Mouse (Mus musculus): ENCODE results near the gene Snx12. TPM values are rescaled to one million over a fixed set of nuclear protein-coding genes. Genes with fewer than 3 reads are reported as not detected.

Gene Snx12
- polyA plus RNA-seq (2015; fragmentation: Nextera tagmentation; extraction: Ambion mirVana), result 42.9 and 48.8 TPM in 2 replicates

DNA sequence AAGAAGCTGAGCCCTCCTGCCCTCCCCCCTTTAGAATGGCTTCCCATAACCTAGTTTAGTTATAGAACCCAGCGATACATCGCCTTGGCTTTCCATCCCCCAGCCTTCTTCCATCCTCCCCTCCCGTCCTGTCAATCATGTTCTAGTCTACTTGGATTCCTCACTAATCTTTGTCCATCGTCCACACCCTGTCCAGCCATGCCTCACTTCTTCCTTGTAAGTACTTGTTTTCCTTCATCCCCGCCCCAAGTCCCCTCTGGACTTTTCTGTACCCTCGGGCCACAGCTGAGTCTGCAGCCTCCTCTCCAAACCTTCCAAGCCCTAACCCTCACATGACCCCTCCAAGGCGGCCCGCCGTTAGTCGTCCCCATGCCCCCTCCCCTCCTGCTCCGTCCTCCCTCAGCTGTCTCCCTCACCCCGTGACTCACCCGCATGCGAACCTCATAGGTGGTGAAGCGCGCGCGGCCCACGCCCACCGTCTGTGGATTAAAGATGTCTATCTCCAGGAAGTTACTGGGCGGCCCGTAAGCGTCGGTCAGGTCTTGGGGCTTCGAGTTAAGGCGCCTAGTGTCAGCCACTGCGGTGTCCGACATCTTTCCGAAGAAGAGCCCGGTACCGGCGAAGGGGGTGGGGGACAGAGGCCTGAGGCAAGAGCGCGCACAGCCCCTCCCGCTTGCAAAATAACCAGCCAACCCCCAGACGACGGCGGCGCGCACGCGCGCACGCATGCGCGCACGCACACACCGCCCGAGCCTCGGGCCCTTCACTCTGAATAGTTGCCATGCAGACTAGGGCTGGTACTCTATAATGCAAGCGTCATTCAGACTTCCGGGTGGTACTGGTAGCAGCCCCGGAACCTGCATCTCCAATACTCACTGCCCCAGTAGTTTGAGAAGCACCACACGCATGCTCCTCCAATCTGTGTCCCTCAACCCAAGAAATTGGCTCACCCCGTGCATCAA lies at the start of gene Snx12:
Snx12 (minus strand) TSS at position 730 of the 962 bp plus-strand sequence.
- Histone ChIP-seq H3K36me3 (no peaks in the 10 kb centered on the region), H3K27ac (replicated peaks) (peak within 1 kb of the TSS; percentile 78), H3K9ac (replicated peaks) (peak within 1 kb of the TSS; percentile 54), H3K4me3 (peak within 1 kb of the TSS; percentile 59), H3K27me3 (no peaks in the 10 kb centered on the region), H3K9me3 (no peaks in the 10 kb centered on the region), H3K4me2 (replicated peaks) (peak within 1 kb of the TSS; percentile 44), H3K4me1 (peaks cover 9% of the 10 kb centered on the region; the same call in 1 of the 2 replicates)
- peak; percentile 98 for ATAC-seq (replicated peaks)
- WGBS, result 13% methylated on average over 53 of the region's 55 CpGs

GRCm38 (mm10) chrX:101268755-101269124 lies 46.4 kb upstream of the Snx12 start, which contains the start of gene Gm20489:
TSS of gene Gm20489 (minus strand) at chrX:101269023.
- Histone ChIP-seq H3K36me3 (no peaks in the 10 kb centered on the region), H3K9ac (replicated peaks) (no peak within 1 kb of the TSS), H3K4me1 (0 out of 2 replicates have a peak, but pooled peaks cover 2% of the 10 kb centered on the region), H3K27me3 (no peaks in the 10 kb centered on the region), H3K4me3 (no peak within 1 kb of the TSS), H3K9me3 (no peaks in the 10 kb centered on the region), H3K27ac (replicated peaks) (no peak within 1 kb of the TSS), H3K4me2 (replicated peaks) (no peak within 1 kb of the TSS)
- ATAC-seq (replicated peaks), result no peak
- 56% methylated on average over 3 of the region's 3 CpGs for WGBS

- Histone ChIP-seq H3K36me3 (no peaks in the 10 kb centered on the region), H3K4me2 (replicated peaks) (no peak within 1 kb of the TSS), H3K9me3 (no peaks in the 10 kb centered on the region), H3K9ac (replicated peaks) (no peak within 1 kb of the TSS), H3K27ac (replicated peaks) (no peak within 1 kb of the TSS), H3K27me3 (no peaks in the 10 kb centered on the region), H3K4me3 (no peak within 1 kb of the TSS), H3K4me1 (no peaks in the 10 kb centered on the region)
- ATAC-seq (replicated peaks), result no peak
- WGBS, result 79% methylated on average over 5 of the region's 5 CpGs
Observed at GRCm38 (mm10) chrX:101268025-101268754, 45.8 kb upstream of the Snx12 start, which contains the start of gene Il2rg. TSS of gene Il2rg (minus strand) at chrX:101268255.

GRCm38 (mm10) chrX:101266631-101267030 lies 44.3 kb upstream of the Snx12 start:
- Histone ChIP-seq H3K27ac (replicated peaks) (no peak overlapping the region), H3K27me3 (no peaks in the 10 kb centered on the region), H3K4me2 (replicated peaks) (no peak overlapping the region), H3K36me3 (no peaks in the 10 kb centered on the region), H3K9ac (replicated peaks) (no peak overlapping the region), H3K9me3 (no peaks in the 10 kb centered on the region), H3K4me3 (no peak overlapping the region), H3K4me1 (no peaks in the 10 kb centered on the region)
- no peak for ATAC-seq (replicated peaks)
- 94% methylated on average over 6 of the region's 6 CpGs for WGBS

DNA sequence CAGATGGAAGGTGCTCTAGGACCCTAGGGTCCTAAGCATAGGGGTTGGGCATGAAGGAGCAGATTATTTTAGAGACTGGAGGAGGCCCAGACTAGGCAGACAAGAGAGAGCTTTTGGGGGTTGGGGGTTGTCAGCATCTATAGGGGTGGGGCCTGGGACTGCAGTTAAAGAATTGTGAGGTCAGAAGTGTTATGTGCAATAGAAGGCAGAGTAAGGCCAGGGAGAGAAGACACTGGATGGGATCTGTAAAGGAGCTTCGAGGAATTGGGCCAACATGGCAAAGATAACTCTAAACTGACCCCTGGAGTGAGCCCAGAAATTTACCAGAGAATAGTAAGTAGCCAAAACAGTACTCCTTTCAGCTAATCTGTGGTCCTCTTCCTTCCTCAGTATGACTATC lies 41.5 kb upstream of the Snx12 start, which contains the start of gene Gm614:
Gm614 (minus strand) TSS at position 101 of the 400 bp plus-strand sequence.
- Histone ChIP-seq H3K9ac (replicated peaks) (no peak within 1 kb of the TSS), H3K36me3 (no peaks in the 10 kb centered on the region), H3K27ac (replicated peaks) (no peak within 1 kb of the TSS), H3K4me3 (no peak within 1 kb of the TSS), H3K4me1 (peaks cover 10% of the 10 kb centered on the region; the same call in 1 of the 2 replicates), H3K27me3 (no peaks in the 10 kb centered on the region), H3K4me2 (replicated peaks) (no peak within 1 kb of the TSS), H3K9me3 (no peaks in the 10 kb centered on the region)
- 89% methylated on average over 1 of the region's 1 CpGs for WGBS
- ATAC-seq (replicated peaks), result no peak

DNA sequence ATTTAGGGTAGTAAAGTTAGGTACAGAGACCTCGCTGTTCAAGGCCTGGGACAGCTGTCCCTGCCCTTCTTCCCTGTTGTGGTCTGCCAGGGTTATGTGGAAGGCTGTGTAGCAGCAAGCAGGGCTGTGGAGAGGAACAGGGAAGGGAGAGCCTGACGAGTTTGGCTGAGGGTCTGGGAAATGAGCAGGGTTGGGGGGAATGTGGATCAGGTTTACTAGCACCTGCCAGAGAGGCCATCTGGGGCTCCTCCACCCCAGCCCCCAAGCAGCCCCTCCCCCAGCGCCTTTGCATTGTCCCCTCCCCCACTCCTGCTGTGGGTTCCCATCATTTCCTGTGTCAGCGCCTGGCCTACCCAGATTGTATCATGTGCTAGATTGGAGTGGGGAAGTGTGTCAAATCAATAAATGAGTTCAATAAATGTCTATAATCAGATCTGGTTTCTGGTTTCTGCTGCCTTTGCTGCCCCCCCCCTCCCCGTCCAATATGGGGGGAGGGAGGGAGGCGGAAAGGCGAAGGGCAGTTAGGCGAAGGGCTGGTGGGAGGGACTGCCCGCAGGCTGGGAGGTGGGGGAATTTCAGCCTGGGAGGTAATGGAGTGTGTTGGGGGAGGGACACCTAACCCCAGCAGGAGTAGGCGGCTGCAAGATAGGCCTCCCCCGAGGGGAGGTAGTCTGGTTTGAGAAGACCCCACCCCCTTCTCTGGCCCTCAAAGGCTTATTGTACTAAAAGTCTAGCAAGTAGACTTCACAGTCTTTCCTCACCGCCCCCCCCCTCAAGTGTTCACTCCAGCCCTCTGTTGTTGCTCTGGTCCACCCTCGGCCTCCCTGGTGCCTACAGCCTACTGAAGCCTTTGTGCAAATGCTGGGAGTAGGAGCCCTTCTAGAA lies 38.3 kb upstream of the Snx12 start:
- Histone ChIP-seq H3K4me1 (peaks cover 10% of the 10 kb centered on the region; the same call in 1 of the 2 replicates), H3K4me2 (replicated peaks) (no peak overlapping the region), H3K9me3 (no peaks in the 10 kb centered on the region), H3K4me3 (no peak overlapping the region), H3K27ac (replicated peaks) (peak overlapping the region; percentile 17; the same call in 1 of the 2 replicates), H3K27me3 (no peaks in the 10 kb centered on the region), H3K9ac (replicated peaks) (no peak overlapping the region), H3K36me3 (no peaks in the 10 kb centered on the region)
- peak; percentile 46 for ATAC-seq (replicated peaks)
- WGBS, result 34% methylated on average over 12 of the region's 13 CpGs

GRCm38 (mm10) chrX:101256603-101257002 lies 34.2 kb upstream of the Snx12 start:
- 86% methylated on average over 13 of the region's 13 CpGs for WGBS
- Histone ChIP-seq H3K36me3 (no peaks in the 10 kb centered on the region), H3K9me3 (no peaks in the 10 kb centered on the region), H3K4me1 (peaks cover 10% of the 10 kb centered on the region), H3K27me3 (no peaks in the 10 kb centered on the region), H3K4me3 (no peak overlapping the region), H3K9ac (replicated peaks) (no peak overlapping the region), H3K4me2 (replicated peaks) (no peak overlapping the region), H3K27ac (replicated peaks) (no peak overlapping the region)
- no peak for ATAC-seq (replicated peaks)

DNA sequence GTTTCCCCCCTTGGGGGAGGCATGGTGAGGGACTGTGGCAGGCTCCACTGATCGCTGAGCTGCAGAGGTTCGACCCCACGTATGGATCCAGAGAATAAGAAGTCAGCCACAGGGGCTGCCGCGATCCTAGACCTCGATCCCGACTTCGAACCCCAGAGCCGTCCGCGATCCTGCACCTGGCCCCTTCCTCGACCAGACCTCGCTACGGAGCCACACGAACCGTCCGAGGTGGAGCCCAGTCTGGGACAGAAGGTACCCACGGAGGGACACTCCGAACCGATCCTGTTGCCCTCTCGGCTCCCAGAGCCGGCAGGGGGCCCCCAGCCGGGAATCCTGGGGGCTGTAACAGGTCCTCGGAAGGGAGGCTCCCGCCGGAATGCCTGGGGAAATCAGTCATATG lies 32.4 kb upstream of the Snx12 start:
- H3K4me1 ChIP-seq, result no peaks in the 10 kb centered on the region; the same call in 1 of the 2 replicates
- peak overlapping the region; percentile 56 for H3K4me3 ChIP-seq
- no peaks in the 10 kb centered on the region for H3K27me3 ChIP-seq
- peak; percentile 50 for ATAC-seq (replicated peaks)
- H3K27ac ChIP-seq (replicated peaks), result no peak overlapping the region
- H3K9me3 ChIP-seq, result no peaks in the 10 kb centered on the region
- WGBS, result 22% methylated on average over 26 of the region's 26 CpGs
- H3K4me2 ChIP-seq (replicated peaks), result peak overlapping the region; percentile 79
- H3K36me3 ChIP-seq, result no peaks in the 10 kb centered on the region
- H3K9ac ChIP-seq (replicated peaks), result peak overlapping the region; percentile 36

DNA sequence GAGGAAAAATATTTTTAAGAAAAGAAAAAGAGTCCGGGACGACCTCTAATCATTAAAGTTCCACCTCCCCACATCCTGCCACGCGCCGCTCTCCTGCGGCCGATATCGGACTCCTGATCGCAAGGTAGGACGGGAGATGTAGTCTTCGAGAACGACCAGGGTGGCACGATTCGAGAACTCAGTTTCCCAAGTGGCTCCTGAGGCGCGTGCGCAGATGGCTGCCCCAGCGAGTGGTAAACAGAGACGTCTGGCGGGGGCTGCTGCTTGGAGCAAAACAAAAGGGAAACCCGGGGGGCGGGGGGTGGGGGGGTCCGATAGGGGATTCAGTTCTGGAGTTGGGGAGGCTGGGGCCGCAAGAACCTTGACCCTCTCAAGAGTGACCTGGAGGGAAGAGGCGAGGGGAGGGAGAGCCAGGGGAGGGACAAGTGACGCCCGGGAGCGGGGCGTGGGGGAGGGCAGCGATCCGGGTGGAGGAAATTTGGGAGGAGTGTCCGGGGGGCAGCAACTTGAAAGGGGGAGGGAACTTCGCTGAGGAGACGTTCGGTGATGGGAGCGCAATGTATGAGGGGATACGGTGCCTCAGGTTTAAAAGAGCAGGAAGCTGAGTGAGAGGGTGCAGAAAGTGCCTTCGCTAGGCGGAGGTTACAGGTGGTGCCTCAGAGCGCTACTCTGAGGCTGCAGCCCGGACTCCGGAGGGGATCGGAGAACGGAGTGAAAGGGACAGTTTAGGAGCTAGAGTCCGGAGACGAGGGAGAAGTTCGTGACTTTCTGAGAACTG lies 31.8 kb upstream of the Snx12 start, which contains the start of gene Foxo4:
Foxo4 (plus strand) TSS at position 577 of the 778 bp plus-strand sequence.
- Histone ChIP-seq H3K4me1 (no peaks in the 10 kb centered on the region; the same call in 1 of the 2 replicates), H3K36me3 (no peaks in the 10 kb centered on the region), H3K9me3 (no peaks in the 10 kb centered on the region), H3K27me3 (no peaks in the 10 kb centered on the region), H3K27ac (replicated peaks) (no peak within 1 kb of the TSS), H3K4me2 (replicated peaks) (peak within 1 kb of the TSS; percentile 79), H3K4me3 (peak within 1 kb of the TSS; percentile 56), H3K9ac (replicated peaks) (peak within 1 kb of the TSS; percentile 36)
- WGBS, result 23% methylated on average over 47 of the region's 47 CpGs
- peak; percentile 97 for ATAC-seq (replicated peaks)

DNA sequence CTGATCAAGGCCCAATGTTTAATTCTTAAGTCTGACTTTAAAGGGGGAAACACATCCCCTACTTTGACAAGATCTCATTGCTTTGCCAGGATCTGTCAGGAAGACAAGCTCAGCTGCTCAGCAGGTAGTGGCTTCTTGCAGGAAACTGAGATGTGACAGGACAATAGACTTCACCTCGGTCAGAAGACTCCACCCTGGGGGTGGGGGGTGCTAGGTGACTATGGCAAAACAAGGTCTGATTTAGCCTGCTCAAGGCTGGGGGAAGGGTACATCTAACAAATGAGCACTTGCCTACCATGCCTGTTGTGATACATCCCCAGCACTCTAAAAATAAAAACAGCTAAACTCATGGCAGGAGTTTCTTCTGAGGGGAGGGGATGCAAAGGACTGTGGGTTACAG lies 22.6 kb upstream of the Snx12 start:
- no peak for ATAC-seq (replicated peaks)
- Histone ChIP-seq H3K9ac (replicated peaks) (no peak overlapping the region), H3K4me2 (replicated peaks) (no peak overlapping the region), H3K4me3 (no peak overlapping the region), H3K9me3 (no peaks in the 10 kb centered on the region), H3K36me3 (no peaks in the 10 kb centered on the region), H3K27ac (replicated peaks) (no peak overlapping the region), H3K4me1 (no peaks in the 10 kb centered on the region), H3K27me3 (no peaks in the 10 kb centered on the region)
- 12% methylated on average over 1 of the region's 1 CpGs for WGBS

Measured in forebrain, embryonic 15.5 days (tissue).